Mouse (Mus musculus) ES-E14 (cell line): ENCODE results near the gene Tex21. TPM values are rescaled to one million over a fixed set of nuclear protein-coding genes. Genes with fewer than 3 reads are reported as not detected.

Source experiments
- DNase-seq: peaks from one replicate; pipeline ENCODE4 v3.0.0-alpha.2; 2013; ENCODE audit warnings: low read depth, low spot score
- H3K27ac ChIP-seq: 2 replicates; pipeline ENCODE4 v1.5.1; 2012; ENCODE audit warnings: low read depth, mild to moderate bottlenecking, low read length, moderate library complexity, mixed read lengths; ENCODE audit not compliant: poor library complexity, insufficient read depth, severe bottlenecking
- H3K36me3 ChIP-seq: 2 replicates; pipeline ENCODE4 v1.6.1; 2012; ENCODE audit warnings: mild to moderate bottlenecking, low read length, moderate library complexity, mixed read lengths; ENCODE audit not compliant: control insufficient read depth, poor library complexity, insufficient read depth, severe bottlenecking
- H3K4me1 ChIP-seq, 2 experiments: fragments of 150-350 bp in 1 of 2; sonication (generic) in 1 of 2; 2 replicates each; pipeline ENCODE4 v1.6.1; 2012; ENCODE audit warnings: low read length in 2 of 2, mild to moderate bottlenecking in 1 of 2, mixed read lengths in 1 of 2; ENCODE audit not compliant: control insufficient read depth in 2 of 2, insufficient read depth in 2 of 2, poor library complexity in 1 of 2
- H3K4me3 ChIP-seq, 2 experiments: fragments of 150-350 bp in 1 of 2; sonication (generic) in 1 of 2; 2 replicates each; pipeline ENCODE4 v1.5.1; 2012; ENCODE audit warnings: low read length in 2 of 2, low read depth in 1 of 2, mild to moderate bottlenecking in 1 of 2, mixed read lengths in 1 of 2; ENCODE audit not compliant: insufficient read depth in 1 of 2, poor library complexity in 1 of 2, severe bottlenecking in 1 of 2
- H3K9ac ChIP-seq: 2 replicates; pipeline ENCODE4 v1.6.1; 2012; ENCODE audit warnings: low read depth, mild to moderate bottlenecking, low read length, mixed read lengths; ENCODE audit not compliant: poor library complexity, insufficient read depth, severe bottlenecking
- H3K9me3 ChIP-seq: fragments of 150-350 bp; sonication (generic); 2 replicates; pipeline ENCODE4 v1.6.1; 2012; ENCODE audit warnings: low read depth, mild to moderate bottlenecking, low read length; ENCODE audit not compliant: control insufficient read depth, insufficient read depth
- CHD2 ChIP-seq: IDR thresholded peaks from 2 replicates; pipeline ENCODE4 v1.6.1; 2014; ENCODE audit warnings: mild to moderate bottlenecking, low read depth, low read length, inconsistent platforms
- HCFC1 ChIP-seq: IDR thresholded peaks from 2 replicates; pipeline ENCODE4 v1.6.1; 2012; ENCODE audit warnings: low read length, inconsistent platforms, borderline replicate concordance; ENCODE audit not compliant: insufficient read depth
- MAFK ChIP-seq: IDR thresholded peaks from 2 replicates; pipeline ENCODE4 v1.6.1; 2014; ENCODE audit warnings: mild to moderate bottlenecking, low read depth, low read length, inconsistent platforms; ENCODE audit not compliant: insufficient read depth
- ZC3H11A ChIP-seq: IDR thresholded peaks from 2 replicates; pipeline ENCODE4 v1.6.1; 2012; ENCODE audit warnings: low read depth, mild to moderate bottlenecking, inconsistent platforms, low read length, borderline replicate concordance
- ZNF384 ChIP-seq: IDR thresholded peaks from 2 replicates; pipeline ENCODE4 v1.6.1; 2012; ENCODE audit warnings: low read depth, low read length, inconsistent platforms
- in situ Hi-C, 2 experiments: fragments of 600-800 bp; cut with MboI; formaldehyde crosslinking; loops; one replicate each; pipeline ENCODE4 v1.15.1; 2025; ENCODE audit warnings: low sequenced_read_pairs in 2 of 2, inconsistent platforms in 1 of 2; ENCODE audit not compliant: unreplicated experiment in 2 of 2
- total RNA-seq: library from RNA; depleted of rRNA; stranded (reverse); fragments of 300-350 nt; gene quantifications from 2 replicates; pipeline ENCODE4 v1.2.3, GENCODE M21; 2012

The Tex21 gene
- total RNA-seq, 1 experiment, result 2.0 TPM

- no peak for DNase-seq
- Histone ChIP-seq H3K4me3 (no peak overlapping the region), H3K36me3 (peaks cover 12% of the 10 kb centered on the region), H3K4me1 (peaks cover 8 to 9% of the 10 kb centered on the region in 2 experiments), H3K9me3 (no peaks in the 10 kb centered on the region), H3K27ac (no peak overlapping the region), H3K9ac (no peak overlapping the region)
- in situ Hi-C loops, result no loop called here
- TF ChIP-seq ZNF384 (no peak), HCFC1 (no peak), CHD2 (no peak), ZC3H11A (no peak)
Observed at GRCm38 (mm10) chr12:76263876-76264275, 17.3 kb upstream of the Tex21 start.

DNA sequence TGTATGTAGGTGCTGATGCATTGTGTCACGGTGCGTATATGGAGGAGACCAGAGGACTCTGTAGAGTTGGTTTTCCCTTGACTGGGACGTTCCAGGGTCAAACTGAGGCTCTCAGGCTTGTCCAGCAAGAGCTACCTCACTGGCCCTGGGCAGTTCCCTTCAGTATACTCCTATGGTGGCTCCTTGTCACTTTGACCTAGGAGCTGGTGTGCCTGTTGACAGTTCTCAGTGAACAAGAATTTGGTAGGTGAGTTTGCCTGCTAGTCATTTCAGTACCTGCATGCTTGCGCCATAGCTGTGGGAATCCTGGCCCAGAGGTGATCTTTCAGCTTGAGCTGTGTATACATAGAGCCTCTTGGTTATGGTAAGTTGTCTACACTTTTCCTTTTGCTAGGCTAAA is 16.4 kb upstream of the Tex21 start:
- TF ChIP-seq HCFC1 (no peak), CHD2 (no peak), ZNF384 (no peak), ZC3H11A (no peak), MAFK (no peak)
- Histone ChIP-seq H3K27ac (no peak overlapping the region), H3K36me3 (peaks cover 7% of the 10 kb centered on the region; the same call in 1 of the 2 replicates), H3K4me3 (no peak overlapping the region), H3K9me3 (no peaks in the 10 kb centered on the region), H3K4me1 (peaks cover 7 to 9% of the 10 kb centered on the region in 2 experiments), H3K9ac (no peak overlapping the region)
- in situ Hi-C loops, result no loop called here
- DNase-seq, result no peak

DNA sequence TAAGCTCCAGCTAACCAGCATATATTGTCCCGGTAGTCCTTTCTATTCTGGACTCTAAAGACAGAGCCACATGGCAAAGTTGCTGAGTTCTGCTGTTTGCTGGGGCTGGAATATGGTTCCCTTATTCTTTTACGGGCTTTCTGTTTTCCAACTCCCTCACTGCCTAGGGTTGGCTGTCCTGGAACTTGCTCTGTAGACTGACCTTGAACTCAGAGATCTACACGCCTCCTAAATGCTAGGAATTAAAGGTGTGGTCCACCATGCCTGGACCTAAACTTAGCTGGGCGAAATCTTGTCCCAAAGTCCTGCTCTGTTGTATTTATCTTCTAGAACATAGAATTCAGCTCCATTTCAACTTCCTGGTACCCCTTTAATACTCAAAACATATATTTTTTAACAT is 15.0 kb upstream of the Tex21 start:
- no peak for TF ChIP-seq ZC3H11A
- TF ChIP-seq MAFK, result no peak
- TF ChIP-seq CHD2, result no peak
- no peak for TF ChIP-seq HCFC1
- no peak for TF ChIP-seq ZNF384
- Histone ChIP-seq H3K9me3 (no peaks in the 10 kb centered on the region), H3K27ac (no peak overlapping the region; the same call in 1 of the 2 replicates), H3K9ac (no peak overlapping the region), H3K4me1 (peaks cover 4 to 9% of the 10 kb centered on the region in 2 experiments), H3K36me3 (peaks cover 4% of the 10 kb centered on the region; the same call in 1 of the 2 replicates), H3K4me3 (peak overlapping the region in 1 of 2 experiments; percentile 38; a peak in 2 of 4 replicates)
- DNase-seq, result no peak
- in situ Hi-C loops, result no loop called here

DNA sequence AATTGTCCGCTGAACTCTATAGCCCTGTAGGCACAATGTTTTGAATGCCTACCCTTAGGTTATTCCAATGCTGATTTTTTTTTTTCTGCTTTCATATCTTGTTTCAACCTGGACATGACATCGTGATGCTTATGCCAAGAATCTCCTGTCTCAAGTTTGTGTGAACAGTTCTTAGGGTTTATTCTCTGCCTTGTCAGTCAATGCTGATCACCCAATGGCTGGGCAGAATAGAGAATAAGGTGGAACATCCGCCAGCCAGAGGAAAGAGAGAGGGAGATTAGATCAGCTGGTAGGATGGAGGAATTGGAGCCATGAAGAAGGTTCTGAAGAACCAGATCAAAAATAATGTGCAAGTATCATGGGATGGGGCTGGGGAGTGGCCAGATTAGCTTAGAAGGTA is 14.1 kb upstream of the Tex21 start:
- in situ Hi-C loops, result no loop called here
- Histone ChIP-seq H3K27ac (no peak overlapping the region), H3K9ac (no peak overlapping the region)

More for the DNA sequence above, 14.1 kb upstream of the Tex21 start:
- H3K9me3 ChIP-seq, result no peaks in the 10 kb centered on the region
- no peak for DNase-seq
- H3K4me1 ChIP-seq, result peaks cover 4 to 9% of the 10 kb centered on the region in 2 experiments
- H3K4me3 ChIP-seq, result no peak overlapping the region
- peaks cover 1% of the 10 kb centered on the region; the same call in 1 of the 2 replicates for H3K36me3 ChIP-seq
- no peak for TF ChIP-seq ZNF384
- no peak for TF ChIP-seq HCFC1
- TF ChIP-seq CHD2, result no peak
- no peak for TF ChIP-seq MAFK
- no peak for TF ChIP-seq ZC3H11A
